In genomic region chr13:36329871-36330270, GRCm38 (mm10) we compare ENCODE assay signal across 20 mouse cellular contexts.
"Had no signal": no experiment of that assay in that cellular context is flagged by ENCODE, and none has a peak within 500 bp of the region (broad histone marks: within the 10 kb centered on the region; RNA-seq: fewer than 3 reads in every experiment).

No protein-coding gene starts in this region.

- H3K4me1 ChIP-seq: midbrain, embryonic 12.5 days; neural tube, embryonic 13.5 days; neural tube, embryonic 15.5 days; stomach, embryonic 15.5 days had no signal

- H3K27ac ChIP-seq: midbrain, embryonic 10.5 days; midbrain, embryonic 12.5 days; neural tube, embryonic 13.5 days; neural tube, embryonic 15.5 days; stomach, embryonic 15.5 days; stomach, postnatal 0 days had no signal

- DNase-seq: lung, adult 18-20 months; lung, embryonic 14.5 days; lung, postnatal 10 days; lung, postnatal 4 days; midbrain, embryonic 14.5 days; retina, postnatal 1 day; right cerebral cortex, adult 18-20 months; right cerebral cortex, postnatal 25 days; right cerebral cortex, postnatal 4 days; thymus, adult 2 months; thymus, postnatal 25 days; thymus, postnatal 4 days had no signal

- H3K4me2 ChIP-seq: lung, embryonic 14.5 days; midbrain, embryonic 12.5 days; neural tube, embryonic 13.5 days; neural tube, embryonic 15.5 days; stomach, embryonic 15.5 days had no signal

- H3K9me3 ChIP-seq: midbrain, embryonic 10.5 days; midbrain, embryonic 12.5 days; neural tube, embryonic 13.5 days; neural tube, embryonic 15.5 days; stomach, embryonic 15.5 days had no signal

- H3K36me3 ChIP-seq: midbrain, embryonic 10.5 days; midbrain, embryonic 12.5 days; neural tube, embryonic 13.5 days; neural tube, embryonic 15.5 days; stomach, embryonic 15.5 days had no signal

- H3K27me3 ChIP-seq: midbrain, embryonic 12.5 days; neural tube, embryonic 13.5 days; neural tube, embryonic 15.5 days; stomach, embryonic 15.5 days had no signal

- H3K4me3 ChIP-seq: midbrain, embryonic 10.5 days; midbrain, embryonic 12.5 days; myocyte; neural tube, embryonic 13.5 days; neural tube, embryonic 15.5 days; stomach, embryonic 15.5 days had no signal

- ATAC-seq: midbrain, embryonic 16.5 days had no signal

- H3K9ac ChIP-seq: lung, embryonic 14.5 days; midbrain, embryonic 12.5 days; neural tube, embryonic 13.5 days; neural tube, embryonic 15.5 days; stomach, embryonic 15.5 days had no signal
